Comparison of ENCODE assay signal across 18 mouse cellular contexts in the genomic region with DNA sequence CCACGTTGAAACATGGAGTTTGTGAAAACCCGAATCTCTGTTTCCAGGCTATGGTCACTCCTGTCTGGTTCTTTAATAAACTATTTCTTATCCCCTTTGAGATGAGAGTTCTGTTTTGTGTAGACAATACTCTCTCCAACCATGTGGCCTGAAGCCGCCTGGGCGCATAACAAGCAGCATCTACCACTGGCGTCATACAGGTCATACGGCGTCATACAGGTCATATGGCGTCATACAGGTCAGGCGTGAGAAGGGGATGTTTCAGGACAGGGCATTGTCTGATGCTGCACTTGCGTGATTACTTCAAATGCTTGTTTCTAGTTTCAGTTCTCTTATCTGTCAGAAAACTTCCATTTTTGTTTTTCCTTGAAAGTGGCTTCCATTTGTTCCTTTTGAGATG. TPM values are rescaled to one million over a fixed set of nuclear protein-coding genes. Genes with fewer than 3 reads are reported as not detected.
DNase-seq lines count a peak whose midpoint lies in the region; ATAC-seq and TF ChIP-seq lines count a peak whose summit lies in the region.
"Had no signal": no experiment of that assay in that cellular context is flagged by ENCODE, and none has a peak within 500 bp of the region (broad histone marks: within the 10 kb centered on the region; RNA-seq: fewer than 3 reads in every experiment).

No protein-coding gene starts in this region.

- no peak for TF ChIP-seq POLR2A in heart, adult 2 months (IDR thresholded peaks at IDR 0.05; ENCODE audit: insufficient read depth, low read depth, low read length)

- H3K79me2 ChIP-seq in heart, adult 2 months (replicated peaks; ENCODE audit: control insufficient read depth, insufficient read depth, low read length), result no peaks in the 10 kb centered on the region

- DNase-seq in heart, adult 11 months, result peak; percentile 81
- DNase-seq in heart, adult 2 months, result no peak
- DNase-seq in A20 (ENCODE audit: low read depth, low spot score), result peak; percentile 5
- no peak for DNase-seq in left cerebral cortex, postnatal 10 days (ENCODE audit: extremely low spot score in 1 of 2, low spot score in 2 of 2)
- DNase-seq: adrenal gland, adult 2 months; adrenal gland, postnatal 10 days; adrenal gland, postnatal 25 days; cerebellum, adult 11-12 months; cerebellum, adult 2 months; cerebellum, adult 9-10 months; cerebellum, postnatal 10 days; cerebellum, postnatal 25 days had no signal

- no peaks in the 10 kb centered on the region; the same call in 1 of the 2 replicates for H3K27me3 ChIP-seq in heart, adult 2 months (ENCODE audit: control insufficient read depth, insufficient read depth, low read length)
- H3K27me3 ChIP-seq: forebrain, embryonic 15.5 days had no signal

- H3K4me1 ChIP-seq in heart, adult 2 months (ENCODE audit: control insufficient read depth, insufficient read depth, low read length), result peaks cover 1% of the 10 kb centered on the region

- H3K9ac ChIP-seq in heart, adult 2 months (ENCODE audit: low read depth, low read length), result no peak overlapping the region
- H3K9ac ChIP-seq: embryonic facial prominence, embryonic 12.5 days; forebrain, embryonic 13.5 days; forebrain, embryonic 15.5 days had no signal

- H3K4me3 ChIP-seq in heart, adult 2 months, result no peak overlapping the region
- H3K4me3 ChIP-seq: embryonic facial prominence, embryonic 10.5 days; embryonic facial prominence, embryonic 12.5 days; forebrain, embryonic 13.5 days; forebrain, embryonic 15.5 days had no signal

- TF ChIP-seq CTCF in heart, adult 2 months (IDR thresholded peaks at IDR 0.05), result no peak

- ATAC-seq in megakaryocyte, adult 5-6 weeks (ENCODE audit: poor library complexity, severe bottlenecking), result peak; percentile 41
- ATAC-seq in cerebellum, adult (ENCODE audit: insufficient number of reproducible peaks, low FRiP score, low TSS enrichment), result no peak
- ATAC-seq: forebrain, embryonic 13.5 days; forebrain, embryonic 15.5 days had no signal

- intact Hi-C loops in heart, adult 2 months (cut with DNase I), result no loop called here
- intact Hi-C loops in left cerebral cortex, postnatal 10 days (cut with DNase I), result loop anchor here (5.0 to 10.0 kb wide), 2 partner anchors 128 to 790 kb away; partner anchors contain the start of gene Tgds

- H3K36me3 ChIP-seq in heart, adult 2 months (ENCODE audit: control insufficient read depth, insufficient read depth, low read length), result no peaks in the 10 kb centered on the region
- H3K36me3 ChIP-seq: embryonic facial prominence, embryonic 10.5 days; embryonic facial prominence, embryonic 12.5 days; forebrain, embryonic 15.5 days had no signal

- WGBS in heart, adult 2 months, result 83% methylated on average over 10 of the region's 10 CpGs

- H3K27ac ChIP-seq in heart, adult 2 months, result no peak overlapping the region
- H3K27ac ChIP-seq: embryonic facial prominence, embryonic 10.5 days; embryonic facial prominence, embryonic 12.5 days; forebrain, embryonic 13.5 days; forebrain, embryonic 15.5 days had no signal

- no peak for TF ChIP-seq EP300 in heart, adult 2 months (IDR thresholded peaks at IDR 0.05; ENCODE audit: insufficient read depth, low read depth, low read length)

RNA-seq across cellular contexts. Expression of gene Dct, which starts 47.6 kb away (rescaled TPM):
- total RNA-seq in heart, adult 2 months (2021), result 1 to 10 TPM; 2.5 to 5.1 TPM
- 2.1 and 3.6 TPM in 2 replicates for polyA plus RNA-seq in heart, adult 2 months (2012; rRNA removed)
- total RNA-seq in megakaryocyte, adult 5-6 weeks (2015), result 0.04 TPM in 1 of 2 replicates, not detected in the other
- 0.07 and 0.08 TPM in 2 replicates for total RNA-seq in megakaryocyte, adult 5-6 weeks (2017)
- under 1 TPM; 0.18 to 0.21 TPM for total RNA-seq in left cerebral cortex, postnatal 10 days (2021)
- total RNA-seq: adrenal gland, postnatal 10 days had no signal

Comparison
In these comparisons a context has a peak if more than half of its experiments do, and no peak if none do; other contexts are left out.
1. DNase-seq: peak in heart, adult 11 months (single experiment) and A20 (single experiment); none in heart, adult 2 months (0 of 2) and left cerebral cortex, postnatal 10 days (0 of 2).